Mouse (Mus musculus) mesoderm, embryonic 11.5 days (tissue): Measurements from ENCODE around the gene Mcub.

ENCODE experiments used
- DNase-seq: peaks from one replicate; pipeline ENCODE4 v3.0.0-alpha.2; 2012; ENCODE audit warnings: low read depth, low spot score

The Mcub gene

GRCm38 (mm10) chr3:129949158-129949773 is 20.7 kb downstream of the Mcub start:
- DNase-seq = no peak

DNA sequence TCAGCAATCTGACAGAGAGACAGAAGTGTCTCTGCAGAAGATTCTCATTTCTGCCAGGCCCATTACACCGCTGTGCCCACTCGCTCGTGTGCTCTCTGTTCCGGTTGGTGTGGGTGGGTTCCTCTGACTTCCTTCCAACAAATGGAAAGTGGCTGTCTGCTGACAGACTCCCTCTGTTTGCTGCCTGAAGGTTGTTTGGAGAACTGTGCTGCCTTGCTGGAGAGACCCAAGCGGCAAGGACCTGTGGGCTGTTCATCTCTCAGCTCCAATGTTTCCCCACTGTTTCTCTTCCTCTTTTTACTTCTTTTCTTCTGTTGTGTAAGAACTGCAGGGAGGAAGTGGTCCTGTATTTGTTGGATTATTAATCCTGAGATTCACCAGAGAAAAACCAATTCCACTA is 21.6 kb downstream of the Mcub start:
- no peak for DNase-seq

- no peak for DNase-seq
Measured at GRCm38 (mm10) chr3:129946217-129946914, 23.6 kb downstream of the Mcub start.

- no peak for DNase-seq
Measured at GRCm38 (mm10) chr3:129943813-129944212, 26.2 kb downstream of the Mcub start.

DNA sequence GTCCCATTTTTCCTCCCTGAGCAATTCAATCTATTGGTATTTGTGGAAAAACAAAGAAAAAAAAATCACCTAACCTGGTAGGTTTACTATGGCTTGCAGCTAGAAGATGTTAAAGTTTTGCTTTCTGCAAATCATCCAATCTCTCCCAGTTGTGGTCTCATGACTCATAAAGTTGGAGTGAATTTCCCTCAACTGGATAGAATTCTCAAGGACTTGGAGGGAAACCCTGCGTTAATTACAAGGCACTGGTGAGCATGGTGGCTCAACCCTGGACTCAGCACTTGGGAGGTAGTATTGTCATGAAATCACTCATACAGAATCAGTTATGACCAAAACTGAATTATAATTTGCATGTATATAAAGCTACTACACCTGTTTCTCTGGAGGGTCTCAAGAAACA is 28.7 kb downstream of the Mcub start:
- no peak for DNase-seq

- no peak for DNase-seq
Measured at GRCm38 (mm10) chr3:129940780-129941179, 29.2 kb downstream of the Mcub start.

DNA sequence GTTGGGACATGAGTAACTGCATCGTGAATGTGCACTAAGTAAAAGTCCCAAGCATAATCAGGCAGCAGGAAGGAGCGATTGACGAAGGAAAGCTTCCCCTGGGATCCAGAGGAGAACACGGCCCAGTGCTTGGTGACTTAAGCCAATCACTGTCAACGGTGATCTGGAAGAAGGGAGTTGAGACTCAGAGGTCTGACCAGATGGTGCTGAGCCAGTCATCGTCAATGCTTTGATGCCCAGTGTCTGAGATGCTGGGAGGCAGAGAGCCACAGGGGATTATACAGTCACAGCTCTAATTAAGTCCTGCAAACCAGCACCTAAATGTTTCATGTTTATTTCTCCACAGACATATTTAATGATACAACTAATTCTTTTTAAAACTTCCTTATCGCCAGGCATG is 30.9 kb downstream of the Mcub start:
- no peak for DNase-seq

GRCm38 (mm10) chr3:129937848-129938247 is 32.2 kb downstream of the Mcub start:
- no peak for DNase-seq

- DNase-seq = no peak
Measured at GRCm38 (mm10) chr3:129936561-129936960, 33.4 kb downstream of the Mcub start.

- peak; percentile 32 for DNase-seq
Measured at GRCm38 (mm10) chr3:129932443-129932842, 37.6 kb downstream of the Mcub start.

GRCm38 (mm10) chr3:129930213-129930778 is 39.7 kb downstream of the Mcub start:
- DNase-seq = no peak

DNA sequence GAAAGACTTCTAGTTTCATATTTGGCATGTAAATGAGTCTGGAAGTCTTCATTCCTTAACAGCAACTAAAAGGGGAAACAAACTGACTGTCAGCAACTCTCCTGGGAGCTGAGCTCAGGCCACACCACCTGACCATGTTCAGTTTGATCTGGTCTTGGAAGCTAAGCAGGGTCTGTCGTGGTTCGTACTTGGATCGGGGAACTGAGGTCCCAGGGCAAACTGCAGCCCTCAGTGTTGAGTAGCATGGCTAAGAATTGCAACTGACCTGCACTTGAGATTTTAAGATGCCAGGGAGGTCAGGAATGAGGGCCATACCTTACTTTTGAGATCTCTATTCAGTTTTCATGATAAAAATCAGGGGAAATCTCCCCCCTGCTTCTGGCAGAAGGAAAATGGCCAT is 44.1 kb downstream of the Mcub start:
- DNase-seq = no peak

GRCm38 (mm10) chr3:129923581-129923980 is 46.4 kb downstream of the Mcub start:
- DNase-seq = no peak

DNA sequence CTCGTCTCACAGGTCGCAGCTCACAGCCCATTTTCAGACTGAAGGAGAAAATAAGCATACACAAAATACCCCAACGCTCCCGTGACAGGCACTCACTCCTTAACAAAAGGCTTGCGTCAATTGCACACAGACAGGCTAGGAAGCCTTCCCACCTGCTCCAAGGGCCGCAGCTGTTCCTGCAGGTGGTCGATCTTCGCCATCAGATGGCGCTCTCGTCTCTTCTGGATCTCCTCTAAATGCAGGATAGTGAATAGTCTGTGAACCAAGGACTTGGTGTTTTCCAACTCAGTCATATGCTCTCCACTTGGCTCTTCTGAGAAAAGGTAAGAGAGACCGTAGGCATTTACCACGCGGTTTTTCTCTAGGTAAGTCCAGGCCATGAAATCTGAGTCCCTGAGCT is 51.6 kb downstream of the Mcub start:
- DNase-seq = peak; percentile 72

DNA sequence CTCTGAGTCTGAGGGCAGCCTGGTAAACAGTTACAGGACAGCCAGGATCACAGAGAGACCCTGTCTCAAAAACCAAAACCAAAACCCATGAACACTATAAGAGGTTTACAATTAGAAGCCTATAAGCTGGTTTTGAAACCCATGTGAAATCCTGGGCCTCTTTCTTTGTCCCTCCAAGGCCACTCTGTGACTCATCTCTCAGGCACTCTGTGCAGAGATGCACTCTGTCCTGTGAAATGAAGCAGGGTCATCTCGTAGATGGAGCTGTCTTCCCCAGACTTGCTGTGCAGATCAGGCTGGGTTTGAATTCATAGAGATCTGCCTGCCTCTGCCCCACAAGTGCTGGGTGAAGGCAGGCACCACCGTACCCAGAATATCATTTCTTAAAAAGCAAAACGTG is 52.6 kb downstream of the Mcub start:
- no peak for DNase-seq

DNA sequence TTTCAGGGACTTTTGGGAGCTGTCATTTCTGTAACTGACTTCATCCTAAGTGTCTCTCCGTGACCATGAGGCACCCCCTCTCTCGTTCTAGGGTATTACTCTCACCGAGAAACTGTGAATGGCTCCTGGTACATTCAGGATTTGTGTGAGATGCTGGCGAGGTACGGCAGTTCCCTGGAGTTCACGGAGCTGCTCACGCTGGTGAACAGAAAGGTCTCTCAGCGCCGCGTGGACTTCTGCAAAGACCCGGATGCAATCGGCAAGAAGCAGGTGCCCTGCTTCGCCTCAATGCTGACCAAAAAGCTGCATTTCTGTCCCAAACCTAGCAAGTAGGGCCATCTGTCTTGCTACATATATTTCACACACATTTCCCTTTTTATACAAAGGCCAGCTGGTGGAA is 56.8 kb downstream of the Mcub start:
- no peak for DNase-seq

GRCm38 (mm10) chr3:129912025-129912424 is 58.0 kb downstream of the Mcub start:
- no peak for DNase-seq

DNA sequence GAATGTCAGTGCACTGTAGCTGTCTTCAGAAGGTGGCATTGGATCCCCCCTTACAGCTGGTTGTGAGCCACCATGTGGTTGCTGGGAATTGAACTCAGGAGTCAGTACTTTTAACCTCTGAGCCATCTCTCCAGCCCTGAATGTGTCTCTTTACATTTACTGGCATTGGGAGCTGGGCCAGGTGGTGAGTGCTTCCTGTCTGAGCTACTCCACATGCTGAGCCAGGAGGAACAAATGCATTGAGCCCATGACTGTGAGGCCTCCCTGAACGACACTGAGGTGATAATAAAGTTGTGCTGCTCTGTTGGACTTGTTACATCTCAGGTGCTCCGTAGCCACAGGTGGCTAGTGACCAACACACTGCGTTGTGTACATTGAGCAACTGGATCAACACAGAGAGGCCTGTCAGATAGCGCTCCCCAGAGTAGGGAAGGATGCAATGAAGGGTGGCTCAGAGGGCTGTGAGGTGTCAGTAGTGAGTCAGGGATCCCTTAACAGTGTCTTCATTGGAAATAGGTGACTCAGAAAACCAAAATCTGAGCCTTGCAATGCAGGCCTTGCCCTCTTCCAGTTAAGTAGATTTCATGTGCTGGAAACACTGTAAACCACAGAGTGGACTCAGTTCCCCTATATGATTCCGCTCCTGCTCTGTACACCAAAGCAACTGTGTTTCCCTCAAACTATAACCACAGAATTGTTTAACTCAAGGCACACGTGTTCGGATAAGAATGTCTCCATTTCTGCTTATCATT is 65.4 kb downstream of the Mcub start:
- no peak for DNase-seq

DNA sequence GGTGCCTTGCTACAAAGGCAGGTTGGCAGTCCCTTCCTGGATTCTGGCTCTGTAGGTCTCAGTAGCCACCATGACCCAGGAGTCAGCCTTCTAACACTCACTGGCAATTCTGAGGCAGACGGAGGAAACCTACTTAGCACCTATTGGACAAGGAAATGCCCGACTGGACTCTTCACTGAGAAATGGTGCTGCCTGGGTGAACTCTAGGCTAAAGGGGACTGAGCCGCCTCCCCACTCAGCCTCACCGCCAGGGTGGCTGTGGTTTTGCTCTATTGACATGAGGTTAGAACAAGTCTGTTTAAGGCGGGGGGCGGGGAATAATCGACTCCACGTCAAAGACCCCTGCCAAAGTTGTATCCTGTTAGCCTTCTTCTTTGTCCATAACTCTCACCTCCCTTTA is 66.1 kb downstream of the Mcub start:
- DNase-seq = no peak

DNA sequence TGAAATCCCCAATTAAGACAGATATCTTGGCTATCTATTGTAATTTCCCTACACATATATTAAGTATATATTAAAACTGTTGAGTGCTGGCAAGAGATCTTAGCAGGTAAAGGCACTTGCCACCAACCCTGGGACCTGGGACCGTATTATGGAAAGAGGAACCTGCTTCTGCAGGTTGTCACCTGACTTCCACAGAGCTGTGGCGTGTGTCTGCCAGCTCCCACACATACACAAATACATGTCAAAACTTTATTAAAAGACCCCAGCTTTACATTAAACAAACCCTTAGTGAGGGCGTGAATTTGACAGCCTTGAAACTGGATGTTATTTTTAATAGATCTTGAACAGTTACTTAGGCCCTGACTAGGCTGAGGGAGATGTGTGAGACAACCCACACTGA is 66.6 kb downstream of the Mcub start:
- DNase-seq = no peak

DNA sequence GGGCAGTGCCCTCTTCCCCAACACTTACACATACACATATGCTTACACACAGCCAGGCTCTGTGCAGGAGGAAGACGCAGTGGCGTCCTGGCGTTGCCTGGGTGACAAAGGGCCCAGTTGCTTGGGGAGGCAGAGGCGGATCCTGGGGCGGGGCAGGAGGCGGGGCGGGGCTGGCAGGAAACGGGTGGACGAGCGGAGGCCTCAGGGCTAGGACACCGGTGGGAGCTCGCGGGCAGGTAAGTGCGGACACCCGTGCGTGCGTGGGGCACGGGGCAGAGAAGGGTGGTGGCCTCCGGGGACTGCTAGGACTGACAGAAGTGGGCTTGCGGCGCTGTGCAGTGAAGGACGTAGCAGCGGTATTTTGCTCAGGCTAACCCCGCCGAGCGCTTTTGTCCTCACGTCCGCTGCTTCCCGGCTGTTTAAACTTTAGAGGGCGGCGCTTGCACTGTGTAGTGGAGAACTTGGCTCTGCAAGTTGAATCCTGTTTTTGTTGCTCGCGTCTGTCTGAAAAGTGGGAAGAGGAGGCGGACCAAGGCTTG is 68.7 kb downstream of the Mcub start, which contains the start of gene Casp6:
TSS of gene Casp6 (plus strand) at position 155 of the 539 bp plus-strand sequence.
- peak; percentile 79 for DNase-seq

DNA sequence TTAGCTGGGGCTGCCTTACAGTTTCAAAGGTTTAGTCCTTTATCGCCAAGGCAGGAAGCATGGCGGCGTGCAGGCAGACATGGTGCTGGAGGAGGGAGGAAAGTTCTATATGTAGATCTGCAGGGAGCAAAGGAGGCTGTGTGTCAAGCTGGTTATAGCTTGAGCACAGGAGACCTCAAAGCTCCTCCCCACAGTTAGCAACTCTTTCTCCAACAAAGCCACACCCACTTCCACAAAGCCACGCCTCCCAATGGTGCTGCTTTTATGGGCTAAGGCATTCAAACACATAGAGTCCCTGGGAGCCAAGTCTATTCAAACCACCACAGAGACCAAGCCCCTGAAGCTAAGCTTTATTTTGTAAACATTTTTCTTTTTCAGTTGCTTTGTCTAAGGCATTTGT is 71.1 kb downstream of the Mcub start:
- DNase-seq = no peak
